Mouse (Mus musculus) Patski (cell line): ENCODE measurements around the gene Hectd2. TPM values are rescaled to one million over a fixed set of nuclear protein-coding genes. Genes with fewer than 3 reads are reported as not detected.

Experiments used
- ATAC-seq: fragments of 100-300 bp; one replicate; pipeline ENCODE4 v1.8.0; 2021
- CTCF ChIA-PET: fragments of 350-600 bp; sonication (Branson Sonifier 250); formaldehyde crosslinking; loops from one replicate; lab custom pipeline; 2022; ENCODE audit warnings: inconsistent platforms; lab: Charles Lee
- POLR2A ChIA-PET: fragments of 350-600 bp; sonication (Branson Sonifier 250); formaldehyde crosslinking; loops from one replicate; lab custom pipeline; 2022; ENCODE audit warnings: antibody characterized with exemption, inconsistent platforms; lab: Charles Lee
- DNase-seq: peaks from one replicate; pipeline ENCODE4 v3.0.0-alpha.2; 2011; ENCODE audit warnings: low read depth, low spot score
- H3K27me3 ChIP-seq: fragments of 371-371 bp; one replicate; pipeline ENCODE4 v1.5.1; 2021
- CTCF ChIP-seq: fragments of 100-300 bp; IDR thresholded peaks from one replicate; pipeline ENCODE4 v1.5.1; 2021
- in situ Hi-C: fragments of 300-500 bp; cut with MboI; formaldehyde crosslinking; loops from 3 replicates; pipeline ENCODE4 v1.11.1; 2018; ENCODE audit warnings: low pct_unique_long_range_greater_than_20kb, mixed read lengths
- polyA plus RNA-seq: library from polyadenylated mRNA; unstranded; gene quantifications from one replicate; pipeline ENCODE4 v1.2.3, GENCODE M21; 2021

Hectd2 gene
- polyA plus RNA-seq, 1 experiment from 2014 or later, result 0.60 TPM

DNA sequence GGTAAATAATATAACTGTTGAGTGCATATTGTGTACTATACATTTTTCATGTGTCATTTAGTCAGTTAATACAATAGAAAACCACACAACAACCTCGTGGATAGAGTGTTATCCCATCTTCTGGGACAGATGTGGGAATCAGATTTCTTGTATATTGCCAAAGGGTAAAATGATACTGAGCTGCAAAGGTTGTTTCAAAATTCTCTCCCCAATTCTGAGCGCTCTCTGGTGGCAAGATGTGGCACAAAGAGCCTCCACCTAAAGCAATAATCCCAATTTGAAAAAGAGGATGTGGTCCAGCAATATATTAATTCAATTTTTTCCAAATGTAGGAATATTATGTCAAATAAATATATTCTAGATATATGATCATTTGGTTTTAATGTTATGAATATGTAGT is 5.7 kb downstream of the Hectd2 start:
- H3K27me3 ChIP-seq, result peaks cover 91% of the 10 kb centered on the region
- ChIA-PET POLR2A (no interaction called here), CTCF (interaction anchor here (1.5 kb wide), 1 partner anchor 8 kb away, joined by 3 read pairs; no protein-coding TSS in a partner anchor)
- ATAC-seq (no peak), DNase-seq (no peak)
- in situ Hi-C loops, result no loop called here
- TF ChIP-seq CTCF, result peak; percentile 34

DNA sequence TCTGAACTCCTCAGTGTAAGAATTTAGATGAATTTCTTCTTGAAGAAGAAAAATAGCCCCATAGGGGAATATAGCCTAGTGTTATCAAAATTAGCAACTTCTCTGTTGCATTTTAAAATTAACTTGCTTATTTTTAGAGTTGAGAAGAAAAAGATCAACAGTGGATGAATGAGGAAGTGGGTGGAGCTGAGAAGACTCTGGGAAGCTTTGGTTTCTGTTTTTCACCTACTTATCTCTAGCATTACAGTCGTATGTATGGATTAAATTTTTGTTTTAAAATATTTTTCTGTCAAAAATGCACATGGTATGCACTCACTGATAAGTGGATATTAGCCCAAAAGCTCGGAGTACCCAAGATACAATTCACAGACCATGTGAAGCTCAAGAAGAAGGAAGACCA is 6.7 kb downstream of the Hectd2 start:
- peaks cover 90% of the 10 kb centered on the region for H3K27me3 ChIP-seq
- no peak for TF ChIP-seq CTCF
- POLR2A ChIA-PET, result no interaction called here
- DNase-seq, result no peak
- no peak for ATAC-seq
- CTCF ChIA-PET, result interaction anchor here (1.5 kb wide), 1 partner anchor 9 kb away, joined by 3 read pairs; no protein-coding TSS in a partner anchor
- in situ Hi-C loops, result no loop called here

GRCm38 (mm10) chr19:36564396-36564795 is 10.0 kb downstream of the Hectd2 start:
- in situ Hi-C loops, result no loop called here
- TF ChIP-seq CTCF, result no peak
- no peak for ATAC-seq
- POLR2A ChIA-PET, result no interaction called here
- peaks cover 85% of the 10 kb centered on the region for H3K27me3 ChIP-seq
- CTCF ChIA-PET, result interaction anchor here (2.3 kb wide), 1 partner anchor 13 kb away, joined by 7 read pairs; no protein-coding TSS in a partner anchor
- DNase-seq, result no peak

GRCm38 (mm10) chr19:36573986-36574385 is 19.5 kb downstream of the Hectd2 start:
- ChIA-PET CTCF (interaction anchor here (1.3 kb wide), 1 partner anchor 32 kb away, joined by 3 read pairs; no protein-coding TSS in a partner anchor), POLR2A (interaction anchor here (0.9 kb wide), 1 partner anchor 15 kb away, joined by 3 read pairs; no protein-coding TSS in a partner anchor)
- H3K27me3 ChIP-seq, result peaks cover 40% of the 10 kb centered on the region
- TF ChIP-seq CTCF, result no peak
- no peak for ATAC-seq
- in situ Hi-C loops, result no loop called here
- DNase-seq, result no peak

DNA sequence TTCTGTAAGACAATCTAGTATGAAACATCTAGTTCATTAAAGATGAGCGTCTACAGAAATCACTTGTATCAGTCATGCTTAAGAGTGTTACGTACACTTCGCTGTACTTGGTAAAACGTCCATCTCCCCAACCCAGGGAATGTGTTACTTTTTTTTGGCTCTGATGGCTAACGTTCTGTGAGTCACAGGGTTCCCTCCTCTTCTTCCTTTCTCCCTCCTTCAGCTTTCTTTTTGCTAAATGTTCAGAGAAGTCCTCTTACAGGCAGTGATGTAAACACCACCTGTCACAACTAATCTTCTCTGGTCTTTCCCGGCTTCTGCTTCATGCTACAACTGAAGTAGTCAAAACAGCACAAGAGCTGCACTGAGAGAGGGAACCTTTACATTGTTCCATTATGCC is 20.7 kb downstream of the Hectd2 start:
- no peak for ATAC-seq
- no peak for TF ChIP-seq CTCF
- ChIA-PET CTCF (no interaction called here), POLR2A (no interaction called here)
- in situ Hi-C loops, result no loop called here
- peaks cover 32% of the 10 kb centered on the region for H3K27me3 ChIP-seq
- DNase-seq, result no peak

- TF ChIP-seq CTCF, result no peak
- CTCF ChIA-PET, result interaction anchor here (1.3 kb wide), 1 partner anchor 16 kb away, joined by 3 read pairs; no protein-coding TSS in a partner anchor
- in situ Hi-C loops, result no loop called here
- ATAC-seq (no peak), DNase-seq (no peak)
- POLR2A ChIA-PET, result no interaction called here
- H3K27me3 ChIP-seq, result peaks cover 67% of the 10 kb centered on the region
Measured at GRCm38 (mm10) chr19:36580874-36581273, 26.4 kb downstream of the Hectd2 start.

- no peak for DNase-seq
- in situ Hi-C loops, result no loop called here
- H3K27me3 ChIP-seq, result peaks cover 62% of the 10 kb centered on the region
- CTCF ChIA-PET, result no interaction called here
- no peak for ATAC-seq
- POLR2A ChIA-PET, result no interaction called here
- no peak for TF ChIP-seq CTCF
Measured at GRCm38 (mm10) chr19:36582116-36582515, 27.7 kb downstream of the Hectd2 start.

DNA sequence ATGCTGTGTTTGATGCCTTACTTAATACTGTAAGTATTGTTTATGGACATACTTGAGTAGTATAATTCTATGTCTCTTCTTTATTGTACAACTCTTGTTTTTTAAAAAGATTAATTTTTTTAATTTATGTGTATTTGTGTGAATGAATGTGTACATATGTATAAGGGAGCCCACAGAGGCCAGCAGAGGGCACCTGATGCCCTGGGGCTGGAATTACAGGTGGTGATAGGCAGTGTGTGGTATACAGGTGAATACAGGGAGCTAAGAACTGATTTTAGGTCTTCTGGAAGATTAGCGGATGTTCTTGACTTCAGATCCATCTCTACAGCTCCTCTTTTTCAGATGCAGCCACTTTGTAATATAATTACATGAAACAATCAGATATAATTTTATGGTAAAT is 31.1 kb downstream of the Hectd2 start:
- in situ Hi-C loops, result no loop called here
- peak; percentile 35 for TF ChIP-seq CTCF
- ChIA-PET CTCF (no interaction called here), POLR2A (no interaction called here)
- ATAC-seq, result no peak
- no peak for DNase-seq
- H3K27me3 ChIP-seq, result peaks cover 63% of the 10 kb centered on the region

DNA sequence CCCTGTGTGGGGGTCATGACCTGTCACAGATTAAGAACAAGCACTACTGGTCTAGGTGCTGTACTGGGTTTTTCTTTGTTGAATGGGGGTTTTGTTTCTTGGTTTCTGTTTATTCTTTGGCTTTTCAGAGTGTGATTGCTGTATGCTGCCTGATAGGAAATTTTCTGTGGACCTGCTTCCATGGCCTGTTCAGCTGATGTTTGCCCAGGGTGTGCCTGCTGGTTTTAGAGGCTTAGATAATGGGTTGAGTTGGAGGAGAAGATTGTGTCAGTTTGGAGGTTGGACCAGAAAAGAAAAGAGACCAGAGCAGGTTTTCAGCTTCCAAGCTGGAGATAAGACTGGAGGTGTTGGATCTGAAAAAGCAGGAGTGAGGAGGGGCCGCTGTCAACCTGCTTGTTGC is 40.0 kb downstream of the Hectd2 start:
- CTCF ChIA-PET, result interaction anchor here (1.1 kb wide), 1 partner anchor 18 kb away, joined by 3 read pairs; no protein-coding TSS in a partner anchor
- H3K27me3 ChIP-seq, result peaks cover 45% of the 10 kb centered on the region
- TF ChIP-seq CTCF, result no peak
- POLR2A ChIA-PET, result no interaction called here
- DNase-seq (no peak), ATAC-seq (no peak)
- in situ Hi-C loops, result no loop called here

- in situ Hi-C loops, result loop anchor here (10.0 kb wide), 1 partner anchor 213 kb away; no protein-coding TSS in a partner anchor
- ChIA-PET CTCF (no interaction called here), POLR2A (no interaction called here)
- ATAC-seq, result no peak
- no peak for DNase-seq
- no peak for TF ChIP-seq CTCF
- H3K27me3 ChIP-seq, result peaks cover 83% of the 10 kb centered on the region
Measured at GRCm38 (mm10) chr19:36601869-36602268, 47.4 kb downstream of the Hectd2 start.

GRCm38 (mm10) chr19:36602535-36603312 is 48.3 kb downstream of the Hectd2 start:
- CTCF ChIA-PET, result interaction anchor here (0.7 kb wide), 1 partner anchor 12 kb away, joined by 3 read pairs; no protein-coding TSS in a partner anchor
- no peak for DNase-seq
- in situ Hi-C loops, result loop anchor here (10.0 kb wide), 1 partner anchor 212 kb away; no protein-coding TSS in a partner anchor
- TF ChIP-seq CTCF, result no peak
- POLR2A ChIA-PET, result no interaction called here
- peaks cover 85% of the 10 kb centered on the region for H3K27me3 ChIP-seq
- no peak for ATAC-seq
